Comparison of ENCODE assay signal across 9 mouse cellular contexts in genomic region chrX:88115609-88116073, GRCm38 (mm10). TPM values are rescaled to one million over a fixed set of nuclear protein-coding genes. Genes with fewer than 3 reads are reported as not detected.
DNase-seq lines count a peak whose midpoint lies in the region; ATAC-seq and TF ChIP-seq lines count a peak whose summit lies in the region.
"Had no signal": no experiment of that assay in that cellular context is flagged by ENCODE, and none has a peak within 500 bp of the region (broad histone marks: within the 10 kb centered on the region; RNA-seq: fewer than 3 reads in every experiment).

Gene Il1rapl1, minus strand, starts transcription at chrX:88115645.

- peak; percentile 43 for DNase-seq in layer of hippocampus, adult 11-12 months (ENCODE audit: low spot score)
- DNase-seq in layer of hippocampus, adult 9-10 months (ENCODE audit: low spot score) = no peak
- DNase-seq in limb, embryonic 14.5 days (ENCODE audit: low spot score) = peak; percentile 25
- no peak for DNase-seq in stomach, postnatal 0 days (ENCODE audit: low spot score)

- ATAC-seq in hindbrain, embryonic 16.5 days = peak; percentile 87
- no peak for ATAC-seq in limb, embryonic 14.5 days (ENCODE audit: low FRiP score, low read depth)
- no peak for ATAC-seq in stomach, postnatal 0 days (ENCODE audit: low FRiP score, low TSS enrichment)
- ATAC-seq in monocyte, adult 5-6 weeks (replicated peaks; ENCODE audit: insufficient number of reproducible peaks, low FRiP score, low TSS enrichment, poor library complexity, severe bottlenecking) = no peak
- no peak for ATAC-seq in megakaryocyte, adult 5-6 weeks (ENCODE audit: poor library complexity, severe bottlenecking)

- no peaks in the 10 kb centered on the region for H3K4me1 ChIP-seq in cortical plate, adult 2 months (ENCODE audit: control insufficient read depth, insufficient read depth, low read length)
- H3K4me1 ChIP-seq in hindbrain, embryonic 16.5 days (ENCODE audit: control insufficient read depth, insufficient read depth, low read depth, low read length) = no peaks in the 10 kb centered on the region
- H3K4me1 ChIP-seq in limb, embryonic 14.5 days (ENCODE audit: control insufficient read depth, insufficient read depth, low read length) = no peaks in the 10 kb centered on the region
- H3K4me1 ChIP-seq in stomach, postnatal 0 days (replicated peaks; ENCODE audit: control insufficient read depth, insufficient read depth) = no peaks in the 10 kb centered on the region

- TF ChIP-seq CTCF in cortical plate, adult 2 months (IDR thresholded peaks at IDR 0.05; ENCODE audit: extremely low read depth, insufficient read depth, low read length) = 0 out of 2 replicates have a peak, but pooled peaks have one; percentile 4
- TF ChIP-seq CTCF in stomach, postnatal 0 days (IDR thresholded peaks at IDR 0.05; ENCODE audit: low read depth) = peak; percentile 56

- no peaks in the 10 kb centered on the region for H3K27me3 ChIP-seq in hindbrain, embryonic 16.5 days (replicated peaks; ENCODE audit: control insufficient read depth, insufficient read depth, low read length)
- H3K27me3 ChIP-seq in limb, embryonic 14.5 days (ENCODE audit: control insufficient read depth, insufficient read depth, low read length) = no peaks in the 10 kb centered on the region
- no peaks in the 10 kb centered on the region for H3K27me3 ChIP-seq in stomach, postnatal 0 days (ENCODE audit: control insufficient read depth, insufficient read depth, low read length)

- peak within 1 kb of the TSS; percentile 52 for H3K9ac ChIP-seq in hindbrain, embryonic 16.5 days (ENCODE audit: low read depth, low read length)
- peak within 1 kb of the TSS; percentile 29; the same call in 1 of the 2 replicates for H3K9ac ChIP-seq in limb, embryonic 14.5 days (ENCODE audit: low read depth, low read length, severe bottlenecking)
- no peak within 1 kb of the TSS for H3K9ac ChIP-seq in stomach, postnatal 0 days (ENCODE audit: low read length)
- H3K9ac ChIP-seq: liver, embryonic 14.5 days had no signal

- H3K4me3 ChIP-seq in cortical plate, adult 2 months (ENCODE audit: insufficient read depth, low read length) = peak within 1 kb of the TSS; percentile 85
- H3K4me3 ChIP-seq in hindbrain, embryonic 16.5 days (ENCODE audit: low read length) = peak within 1 kb of the TSS; percentile 46
- H3K4me3 ChIP-seq in limb, embryonic 14.5 days (replicated peaks; ENCODE audit: low read length) = peak within 1 kb of the TSS; percentile 35
- H3K4me3 ChIP-seq in stomach, postnatal 0 days (ENCODE audit: low read depth, low read length) = peak within 1 kb of the TSS; percentile 39

- no peaks in the 10 kb centered on the region for H3K9me3 ChIP-seq in hindbrain, embryonic 16.5 days (ENCODE audit: control insufficient read depth, low read length)
- no peaks in the 10 kb centered on the region for H3K9me3 ChIP-seq in limb, embryonic 14.5 days (ENCODE audit: control insufficient read depth, low read length)
- no peaks in the 10 kb centered on the region for H3K9me3 ChIP-seq in stomach, postnatal 0 days (ENCODE audit: control insufficient read depth, low read length)

- peak within 1 kb of the TSS; percentile 61 for H3K4me2 ChIP-seq in hindbrain, embryonic 16.5 days (ENCODE audit: low read length)
- H3K4me2 ChIP-seq in limb, embryonic 14.5 days (replicated peaks; ENCODE audit: low read depth, low read length, severe bottlenecking) = peak within 1 kb of the TSS; percentile 45
- H3K4me2 ChIP-seq in stomach, postnatal 0 days (replicated peaks; ENCODE audit: low read depth) = peak within 1 kb of the TSS; percentile 38

- WGBS in hindbrain, embryonic 16.5 days = 16% methylated on average over 12 of the region's 12 CpGs
- WGBS in limb, embryonic 14.5 days = 23% methylated on average over 12 of the region's 12 CpGs
- 15% methylated on average over 12 of the region's 12 CpGs for WGBS in stomach, postnatal 0 days

- peak; percentile 26; the same call in 1 of the 2 replicates for TF ChIP-seq POLR2A in cortical plate, adult 2 months (IDR thresholded peaks at IDR 0.05; ENCODE audit: extremely low read depth, insufficient read depth, low read length)
- TF ChIP-seq POLR2A in limb, embryonic 14.5 days (IDR thresholded peaks at IDR 0.05; ENCODE audit: borderline replicate concordance, extremely low read depth, insufficient read depth, insufficient read length) = no peak

- H3K27ac ChIP-seq in cortical plate, adult 2 months (ENCODE audit: insufficient read depth, low read length) = peak within 1 kb of the TSS; percentile 95
- H3K27ac ChIP-seq in hindbrain, embryonic 16.5 days (ENCODE audit: low read depth, low read length) = peak within 1 kb of the TSS; percentile 59
- no peak within 1 kb of the TSS for H3K27ac ChIP-seq in limb, embryonic 14.5 days (replicated peaks; ENCODE audit: low read depth, low read length)
- H3K27ac ChIP-seq in stomach, postnatal 0 days (replicated peaks) = no peak within 1 kb of the TSS
- H3K27ac ChIP-seq: liver, embryonic 14.5 days had no signal

- TF ChIP-seq EP300 in stomach, postnatal 0 days (optimal IDR thresholded peaks at IDR 0.05) = no peak

- H3K36me3 ChIP-seq in hindbrain, embryonic 16.5 days (ENCODE audit: control insufficient read depth, insufficient read depth, low read length) = no peaks in the 10 kb centered on the region
- no peaks in the 10 kb centered on the region for H3K36me3 ChIP-seq in limb, embryonic 14.5 days (ENCODE audit: control insufficient read depth, insufficient read depth, low read length)
- no peaks in the 10 kb centered on the region for H3K36me3 ChIP-seq in stomach, postnatal 0 days (ENCODE audit: control insufficient read depth, insufficient read depth, low read length)

RNA-seq across cellular contexts. Expression of gene Il1rapl1, which starts in this region (rescaled TPM):
- 3.7 and 4.1 TPM in 2 replicates for polyA plus RNA-seq in cortical plate, adult 2 months (2012; rRNA removed)
- polyA plus RNA-seq in hindbrain, embryonic 16.5 days (2015; fragmentation: Nextera tagmentation; extraction: Ambion mirVana) = 4.4 and 4.8 TPM in 2 replicates
- polyA plus RNA-seq in limb, embryonic 14.5 days (2012; rRNA removed) = 0.14 and 0.17 TPM in 2 replicates
- 0.48 and 0.51 TPM in 2 replicates for polyA plus RNA-seq in limb, embryonic 14.5 days (2014; fragmentation: Nextera tagmentation; extraction: Ambion mirVana)
- polyA plus RNA-seq in stomach, postnatal 0 days (2015; fragmentation: Nextera tagmentation; extraction: Ambion mirVana) = 0.19 and 0.23 TPM in 2 replicates
- not detected in 3 replicates for total RNA-seq in monocyte, adult 5-6 weeks (2017)
- not detected in 2 replicates for total RNA-seq in megakaryocyte, adult 5-6 weeks (2015)
- total RNA-seq in megakaryocyte, adult 5-6 weeks (2017) = not detected in 2 replicates
- polyA plus RNA-seq: liver, embryonic 14.5 days had no signal

Comparison
In these comparisons a context has a peak if more than half of its experiments do, and no peak if none do; other contexts are left out.
1. Peak in DNase-seq, H3K4me3 ChIP-seq, H3K9ac ChIP-seq and H3K4me2 ChIP-seq in limb, embryonic 14.5 days; RNA of the gene not detected or under 1 TPM.
2. H3K27ac ChIP-seq: peak in cortical plate, adult 2 months (single experiment) and hindbrain, embryonic 16.5 days (single experiment); none in limb, embryonic 14.5 days (single experiment) and stomach, postnatal 0 days (single experiment).
3. H3K4me3 ChIP-seq: peak in every context shown above with its lines; median percentile 85 in cortical plate, adult 2 months; 46 in hindbrain, embryonic 16.5 days; 39 in stomach, postnatal 0 days; 35 in limb, embryonic 14.5 days.
4. Peak in every context shown above with its lines, with median percentiles within 50 percentile points of each other: H3K4me2 ChIP-seq.